Mouse (Mus musculus): Measurements from ENCODE around the gene Hhip. TPM values are rescaled to one million over a fixed set of nuclear protein-coding genes. Genes with fewer than 3 reads are reported as not detected.

Hhip gene
- 0.10 TPM for polyA plus RNA-seq (2015; fragmentation: Illumina TruSeq; extraction: RNeasy Lipid Tissue Mini Kit (QIAGEN cat#74804); ENCODE audit: insufficient read depth, low replicate concordance)

GRCm38 (mm10) chr8:80057198-80058174 lies at the start of gene Hhip:
Gene Hhip (minus strand): TSS chr8:80058006.

